Mouse (Mus musculus): Measurements from ENCODE around the gene Large2. TPM values are rescaled to one million over a fixed set of nuclear protein-coding genes. Genes with fewer than 3 reads are reported as not detected.

The Large2 gene
- polyA plus RNA-seq, 1 experiment from 2014 or later: 17.1 TPM

GRCm38 (mm10) chr2:92381161-92381560, 6.5 kb upstream of the Large2 start:
- H3K9ac ChIP-seq (replicated peaks; ENCODE audit: low read depth): no peak overlapping the region
- DNase-seq (ENCODE audit: low spot score): no peak
- H3K36me3 ChIP-seq (ENCODE audit: insufficient read depth, low read length): peaks cover 24% of the 10 kb centered on the region
- H3K27ac ChIP-seq (ENCODE audit: low read length): no peak overlapping the region
- TF ChIP-seq EP300 (IDR thresholded peaks at IDR 0.05) (no peak), CTCF (IDR thresholded peaks at IDR 0.05) (no peak)
- no peak for ATAC-seq
- no peak overlapping the region for H3K4me3 ChIP-seq (ENCODE audit: low read depth, low read length)
- peaks cover 4% of the 10 kb centered on the region; the same call in 1 of the 2 replicates for H3K4me1 ChIP-seq (ENCODE audit: insufficient read depth, low read depth, low read length)
- H3K27me3 ChIP-seq (replicated peaks; ENCODE audit: insufficient read depth, low read length): no peaks in the 10 kb centered on the region
- no peaks in the 10 kb centered on the region for H3K9me3 ChIP-seq (ENCODE audit: low read length)
- no peak overlapping the region for H3K4me2 ChIP-seq (replicated peaks; ENCODE audit: low read depth, low read length)
- WGBS: 78% methylated on average over 5 of the region's 5 CpGs

GRCm38 (mm10) chr2:92380495-92381050, 5.9 kb upstream of the Large2 start:
- 66% methylated on average over 6 of the region's 6 CpGs for WGBS
- Histone ChIP-seq H3K9me3 (ENCODE audit: low read length) (no peaks in the 10 kb centered on the region), H3K36me3 (ENCODE audit: insufficient read depth, low read length) (peaks cover 24% of the 10 kb centered on the region), H3K27me3 (replicated peaks; ENCODE audit: insufficient read depth, low read length) (no peaks in the 10 kb centered on the region), H3K4me2 (replicated peaks; ENCODE audit: low read depth, low read length) (no peak overlapping the region), H3K4me3 (ENCODE audit: low read depth, low read length) (no peak overlapping the region), H3K4me1 (ENCODE audit: insufficient read depth, low read depth, low read length) (peaks cover 9% of the 10 kb centered on the region; the same call in 1 of the 2 replicates), H3K27ac (ENCODE audit: low read length) (no peak overlapping the region), H3K9ac (replicated peaks; ENCODE audit: low read depth) (no peak overlapping the region)
- DNase-seq (ENCODE audit: low spot score) (no peak), ATAC-seq (no peak)
- no peak for TF ChIP-seq CTCF (IDR thresholded peaks at IDR 0.05)
- TF ChIP-seq EP300 (IDR thresholded peaks at IDR 0.05): no peak

- no peak for ATAC-seq
- Histone ChIP-seq H3K4me3 (ENCODE audit: low read depth, low read length) (no peak overlapping the region), H3K27me3 (replicated peaks; ENCODE audit: insufficient read depth, low read length) (no peaks in the 10 kb centered on the region), H3K9ac (replicated peaks; ENCODE audit: low read depth) (no peak overlapping the region), H3K36me3 (ENCODE audit: insufficient read depth, low read length) (peaks cover 24% of the 10 kb centered on the region), H3K4me2 (replicated peaks; ENCODE audit: low read depth, low read length) (no peak overlapping the region), H3K27ac (ENCODE audit: low read length) (no peak overlapping the region), H3K4me1 (ENCODE audit: insufficient read depth, low read depth, low read length) (peaks cover 9% of the 10 kb centered on the region; the same call in 1 of the 2 replicates), H3K9me3 (ENCODE audit: low read length) (no peaks in the 10 kb centered on the region)
- no peak for DNase-seq (ENCODE audit: low spot score)
- TF ChIP-seq CTCF (IDR thresholded peaks at IDR 0.05) (no peak), EP300 (IDR thresholded peaks at IDR 0.05) (no peak)
- 79% methylated on average over 17 of the region's 17 CpGs for WGBS
These were observed 5.3 kb upstream of the Large2 start for GRCm38 (mm10) chr2:92379783-92380494.

GRCm38 (mm10) chr2:92377320-92377719, 2.7 kb upstream of the Large2 start:
- WGBS: 91% methylated on average over 7 of the region's 7 CpGs
- H3K4me2 ChIP-seq (replicated peaks; ENCODE audit: low read depth, low read length): no peak overlapping the region
- TF ChIP-seq EP300 (IDR thresholded peaks at IDR 0.05) (no peak), CTCF (IDR thresholded peaks at IDR 0.05) (no peak)

GRCm38 (mm10) chr2:92376300-92376699, 1.6 kb upstream of the Large2 start:
- H3K9me3 ChIP-seq (ENCODE audit: low read length): no peaks in the 10 kb centered on the region
- peak overlapping the region; percentile 70 for H3K9ac ChIP-seq (replicated peaks; ENCODE audit: low read depth)
- TF ChIP-seq CTCF (IDR thresholded peaks at IDR 0.05) (no peak), EP300 (IDR thresholded peaks at IDR 0.05) (no peak)
- no peak overlapping the region for H3K27ac ChIP-seq (ENCODE audit: low read length)
- ATAC-seq (no peak), DNase-seq (ENCODE audit: low spot score) (peak; percentile 32)
- peaks cover 13% of the 10 kb centered on the region; the same call in 1 of the 2 replicates for H3K4me1 ChIP-seq (ENCODE audit: insufficient read depth, low read depth, low read length)
- peaks cover 19% of the 10 kb centered on the region for H3K36me3 ChIP-seq (ENCODE audit: insufficient read depth, low read length)
- H3K4me2 ChIP-seq (replicated peaks; ENCODE audit: low read depth, low read length): peak overlapping the region; percentile 74; the same call in 1 of the 2 replicates
- 69% methylated on average over 6 of the region's 6 CpGs for WGBS
- no peak overlapping the region for H3K4me3 ChIP-seq (ENCODE audit: low read depth, low read length)
- H3K27me3 ChIP-seq (replicated peaks; ENCODE audit: insufficient read depth, low read length): no peaks in the 10 kb centered on the region

More at GRCm38 (mm10) chr2:92377320-92377719, 2.7 kb upstream of the Large2 start:
- peaks cover 24% of the 10 kb centered on the region for H3K36me3 ChIP-seq (ENCODE audit: insufficient read depth, low read length)
- no peak for ATAC-seq
- H3K9me3 ChIP-seq (ENCODE audit: low read length): no peaks in the 10 kb centered on the region
- no peaks in the 10 kb centered on the region for H3K27me3 ChIP-seq (replicated peaks; ENCODE audit: insufficient read depth, low read length)
- H3K9ac ChIP-seq (replicated peaks; ENCODE audit: low read depth): no peak overlapping the region
- peaks cover 10% of the 10 kb centered on the region; the same call in 1 of the 2 replicates for H3K4me1 ChIP-seq (ENCODE audit: insufficient read depth, low read depth, low read length)
- no peak overlapping the region for H3K27ac ChIP-seq (ENCODE audit: low read length)
- H3K4me3 ChIP-seq (ENCODE audit: low read depth, low read length): no peak overlapping the region
- no peak for DNase-seq (ENCODE audit: low spot score)

- Histone ChIP-seq H3K9ac (replicated peaks; ENCODE audit: low read depth) (peak overlapping the region; percentile 70), H3K27me3 (replicated peaks; ENCODE audit: insufficient read depth, low read length) (no peaks in the 10 kb centered on the region; the same call in 1 of the 2 replicates), H3K27ac (ENCODE audit: low read length) (peak overlapping the region; percentile 93), H3K4me1 (ENCODE audit: insufficient read depth, low read depth, low read length) (peaks cover 13% of the 10 kb centered on the region; the same call in 1 of the 2 replicates), H3K4me2 (replicated peaks; ENCODE audit: low read depth, low read length) (peak overlapping the region; percentile 74), H3K36me3 (ENCODE audit: insufficient read depth, low read length) (peaks cover 14% of the 10 kb centered on the region), H3K4me3 (ENCODE audit: low read depth, low read length) (peak overlapping the region; percentile 54), H3K9me3 (ENCODE audit: low read length) (no peaks in the 10 kb centered on the region)
- DNase-seq (ENCODE audit: low spot score): no peak
- 10% methylated on average over 10 of the region's 10 CpGs for WGBS
- no peak for ATAC-seq
- TF ChIP-seq EP300 (IDR thresholded peaks at IDR 0.05): no peak
- no peak for TF ChIP-seq CTCF (IDR thresholded peaks at IDR 0.05)
These were observed 1.1 kb upstream of the Large2 start for GRCm38 (mm10) chr2:92375788-92376187.

All from lung, postnatal 0 days (tissue).